Mouse (Mus musculus): Measurements from ENCODE around the gene Foxn3.

DNA sequence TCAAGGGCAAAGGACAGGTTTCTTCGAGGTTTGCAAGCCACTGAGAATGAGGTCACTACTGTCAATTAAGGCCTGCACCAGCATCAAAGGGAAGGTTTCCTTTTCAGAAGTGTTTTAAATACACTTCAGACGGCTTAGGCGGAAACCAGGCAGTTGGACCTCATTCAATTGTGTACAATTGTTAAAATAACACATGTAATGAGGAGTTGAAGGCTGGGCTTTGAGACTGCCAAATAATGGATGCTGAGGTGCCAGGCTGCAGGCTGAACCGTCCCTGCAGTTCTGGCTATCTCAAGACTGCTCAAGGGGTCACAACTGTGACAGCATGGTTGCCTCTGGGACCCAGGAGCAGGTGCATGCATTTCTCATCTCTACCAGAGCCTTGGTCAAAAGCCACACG, 89.2 kb downstream of the Foxn3 start:
- no peak for TF ChIP-seq CTCF (IDR thresholded peaks at IDR 0.05; ENCODE audit: borderline replicate concordance, control insufficient read depth, extremely low read depth, insufficient read depth, low read length, poor library complexity)
- no peak for TF ChIP-seq POLR2A (IDR thresholded peaks at IDR 0.05; ENCODE audit: control insufficient read depth, extremely low read depth, insufficient read depth, low read length, poor library complexity)

Measured in thymus, adult 2 months (tissue).